21 mouse cellular contexts compared by ENCODE assay signal in the genomic region with DNA sequence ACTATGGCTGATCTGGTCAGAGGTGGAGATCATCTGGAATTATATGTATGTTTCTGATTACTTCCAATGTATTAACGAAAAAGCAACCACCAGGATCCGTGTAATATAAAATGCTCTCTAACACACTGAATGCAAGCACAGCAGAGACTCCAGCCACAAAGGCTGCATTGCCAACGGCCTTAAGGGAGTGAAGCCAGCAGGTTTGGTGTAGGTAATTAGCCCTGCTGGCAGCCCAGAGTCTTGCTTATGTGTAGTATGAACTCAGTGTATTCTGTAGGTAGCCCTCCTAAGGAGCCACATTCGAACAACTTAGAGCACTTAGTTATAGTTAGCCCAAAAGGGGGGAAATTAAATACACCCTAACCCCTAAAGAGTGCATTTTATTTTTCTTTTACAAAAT.
DNase-seq lines count a peak whose midpoint lies in the region; ATAC-seq and TF ChIP-seq lines count a peak whose summit lies in the region.
"Had no signal": no experiment of that assay in that cellular context is flagged by ENCODE, and none has a peak within 500 bp of the region (broad histone marks: within the 10 kb centered on the region; RNA-seq: fewer than 3 reads in every experiment).

No protein-coding gene starts in this region.

- no peak for TF ChIP-seq CTCF in hindbrain, postnatal 0 days (IDR thresholded peaks at IDR 0.05; ENCODE audit: low read depth)

- H3K27me3 ChIP-seq in forebrain, embryonic 11.5 days (ENCODE audit: control insufficient read depth, insufficient read depth, low read length) = no peaks in the 10 kb centered on the region
- no peaks in the 10 kb centered on the region for H3K27me3 ChIP-seq in forebrain, embryonic 10.5 days (ENCODE audit: poor library complexity, severe bottlenecking)
- no peaks in the 10 kb centered on the region for H3K27me3 ChIP-seq in midbrain, embryonic 13.5 days
- no peaks in the 10 kb centered on the region for H3K27me3 ChIP-seq in midbrain, embryonic 11.5 days (ENCODE audit: control insufficient read depth, insufficient read depth, low read length)
- no peaks in the 10 kb centered on the region for H3K27me3 ChIP-seq in hindbrain, postnatal 0 days (ENCODE audit: insufficient read depth, low read length)
- H3K27me3 ChIP-seq: CH12.LX; heart, embryonic 13.5 days; liver, embryonic 15.5 days; megakaryocyte, embryonic 14.5 days had no signal

- peak overlapping the region; percentile 32; the same call in 1 of the 2 replicates for H3K27ac ChIP-seq in forebrain, embryonic 11.5 days (ENCODE audit: low read depth, low read length)
- no peak overlapping the region for H3K27ac ChIP-seq in forebrain, embryonic 10.5 days
- peak overlapping the region; percentile 75 for H3K27ac ChIP-seq in midbrain, embryonic 13.5 days
- no peak overlapping the region for H3K27ac ChIP-seq in midbrain, embryonic 11.5 days (ENCODE audit: low read depth, low read length)
- peak overlapping the region; percentile 45; the same call in 1 of the 2 replicates for H3K27ac ChIP-seq in hindbrain, postnatal 0 days
- H3K27ac ChIP-seq: liver, embryonic 15.5 days had no signal

- ATAC-seq in forebrain, embryonic 11.5 days (replicated peaks; ENCODE audit: low FRiP score) = no peak; the same call in 1 of the 2 replicates
- ATAC-seq in midbrain, embryonic 13.5 days = no peak
- no peak for ATAC-seq in midbrain, embryonic 11.5 days (ENCODE audit: low FRiP score)
- ATAC-seq in hindbrain, postnatal 0 days = 0 out of 2 replicates have a peak, but pooled peaks have one; percentile 32

- no peak overlapping the region for H3K4me2 ChIP-seq in forebrain, embryonic 11.5 days (ENCODE audit: low read depth, low read length, severe bottlenecking)
- no peak overlapping the region for H3K4me2 ChIP-seq in midbrain, embryonic 13.5 days (replicated peaks)
- H3K4me2 ChIP-seq in midbrain, embryonic 11.5 days = no peak overlapping the region
- no peak overlapping the region for H3K4me2 ChIP-seq in hindbrain, postnatal 0 days (ENCODE audit: low read depth, low read length)
- H3K4me2 ChIP-seq: heart, embryonic 13.5 days; liver, embryonic 15.5 days had no signal

- H3K9me3 ChIP-seq in forebrain, embryonic 11.5 days (ENCODE audit: control insufficient read depth, low read length) = peaks cover 3% of the 10 kb centered on the region; the same call in 1 of the 2 replicates
- peaks cover 7% of the 10 kb centered on the region; the same call in 1 of the 2 replicates for H3K9me3 ChIP-seq in forebrain, embryonic 10.5 days
- H3K9me3 ChIP-seq in midbrain, embryonic 13.5 days = no peaks in the 10 kb centered on the region
- H3K9me3 ChIP-seq in midbrain, embryonic 11.5 days (ENCODE audit: control insufficient read depth, low read length) = no peaks in the 10 kb centered on the region; the same call in 1 of the 2 replicates
- H3K9me3 ChIP-seq in hindbrain, postnatal 0 days (ENCODE audit: low read length) = no peaks in the 10 kb centered on the region
- H3K9me3 ChIP-seq: heart, embryonic 13.5 days; liver, embryonic 15.5 days had no signal

- no peak overlapping the region for H3K9ac ChIP-seq in forebrain, embryonic 11.5 days (ENCODE audit: low read length)
- no peak overlapping the region for H3K9ac ChIP-seq in midbrain, embryonic 13.5 days (replicated peaks)
- no peak overlapping the region for H3K9ac ChIP-seq in midbrain, embryonic 11.5 days (ENCODE audit: low read length)
- no peak overlapping the region for H3K9ac ChIP-seq in hindbrain, postnatal 0 days (replicated peaks; ENCODE audit: low read length)
- H3K9ac ChIP-seq: heart, embryonic 13.5 days; liver, embryonic 15.5 days had no signal

- WGBS in forebrain, embryonic 11.5 days = 49% methylated on average over 4 of the region's 4 CpGs
- 61% methylated on average over 4 of the region's 4 CpGs for WGBS in forebrain, embryonic 10.5 days
- WGBS in midbrain, embryonic 13.5 days = 80% methylated on average over 4 of the region's 4 CpGs
- whole genome bisulfite sequencing in midbrain, embryonic 11.5 days = 80% methylated on average over 4 of the region's 4 CpGs
- WGBS in hindbrain, postnatal 0 days = 50% methylated on average over 4 of the region's 4 CpGs

- H3K4me3 ChIP-seq in forebrain, embryonic 11.5 days (ENCODE audit: low read depth, low read length) = no peak overlapping the region
- H3K4me3 ChIP-seq in forebrain, embryonic 10.5 days = no peak overlapping the region
- no peak overlapping the region for H3K4me3 ChIP-seq in midbrain, embryonic 13.5 days (replicated peaks)
- H3K4me3 ChIP-seq in midbrain, embryonic 11.5 days (ENCODE audit: low read depth, low read length) = no peak overlapping the region
- H3K4me3 ChIP-seq in hindbrain, postnatal 0 days (ENCODE audit: low read length) = no peak overlapping the region
- H3K4me3 ChIP-seq: erythroblast, embryonic 14.5 days; heart, embryonic 13.5 days; liver, embryonic 15.5 days; megakaryocyte, embryonic 14.5 days had no signal

- no peaks in the 10 kb centered on the region for H3K36me3 ChIP-seq in forebrain, embryonic 11.5 days (ENCODE audit: control insufficient read depth, insufficient read depth, low read length)
- no peaks in the 10 kb centered on the region for H3K36me3 ChIP-seq in forebrain, embryonic 10.5 days (replicated peaks)
- 0 out of 2 replicates have a peak, but pooled peaks cover 4% of the 10 kb centered on the region for H3K36me3 ChIP-seq in midbrain, embryonic 13.5 days
- H3K36me3 ChIP-seq in midbrain, embryonic 11.5 days (ENCODE audit: control insufficient read depth, insufficient read depth, low read length) = no peaks in the 10 kb centered on the region
- no peaks in the 10 kb centered on the region; the same call in 1 of the 2 replicates for H3K36me3 ChIP-seq in hindbrain, postnatal 0 days (ENCODE audit: insufficient read depth, low read length)
- H3K36me3 ChIP-seq: liver, embryonic 15.5 days had no signal

- DNase-seq in forebrain, embryonic 11.5 days (ENCODE audit: low spot score) = no peak
- DNase-seq in forebrain, embryonic 10.5 days (ENCODE audit: extremely low spot score, low spot score) = no peak
- DNase-seq in midbrain, embryonic 11.5 days (ENCODE audit: low spot score, missing footprints) = no peak
- DNase-seq in hindbrain, postnatal 0 days (ENCODE audit: low spot score) = no peak
- no peak for DNase-seq in cerebellum, postnatal 36 days
- no peak for DNase-seq in urinary bladder, adult 2 months (ENCODE audit: low spot score)
- no peak for DNase-seq in MN1 (ENCODE audit: low spot score)
- DNase-seq: adrenal gland, postnatal 25 days; cerebellum, postnatal 10 days; gastrocnemius, postnatal 25 days; kidney, adult 8-10 months; kidney, postnatal 36 days; left cerebral cortex, postnatal 4 days; lung, postnatal 10 days; thymus, adult 18-20 months had no signal

- H3K4me1 ChIP-seq in forebrain, embryonic 11.5 days (replicated peaks; ENCODE audit: control insufficient read depth, insufficient read depth, low read length) = peaks cover 6% of the 10 kb centered on the region
- peaks cover 26% of the 10 kb centered on the region for H3K4me1 ChIP-seq in forebrain, embryonic 10.5 days
- peaks cover 21% of the 10 kb centered on the region for H3K4me1 ChIP-seq in midbrain, embryonic 13.5 days (replicated peaks)
- peaks cover 10% of the 10 kb centered on the region; the same call in 1 of the 2 replicates for H3K4me1 ChIP-seq in midbrain, embryonic 11.5 days (ENCODE audit: control insufficient read depth, insufficient read depth, low read length)
- no peaks in the 10 kb centered on the region for H3K4me1 ChIP-seq in hindbrain, postnatal 0 days (ENCODE audit: insufficient read depth, low read length)
- H3K4me1 ChIP-seq: liver, embryonic 15.5 days; megakaryocyte, embryonic 14.5 days had no signal

Comparison
In these comparisons a context has a peak if more than half of its experiments do, and no peak if none do; other contexts are left out.
1. H3K27ac ChIP-seq: peak in forebrain, embryonic 11.5 days (single experiment), midbrain, embryonic 13.5 days (single experiment) and hindbrain, postnatal 0 days (single experiment); none in forebrain, embryonic 10.5 days (single experiment) and midbrain, embryonic 11.5 days (single experiment).